In the genomic region with DNA sequence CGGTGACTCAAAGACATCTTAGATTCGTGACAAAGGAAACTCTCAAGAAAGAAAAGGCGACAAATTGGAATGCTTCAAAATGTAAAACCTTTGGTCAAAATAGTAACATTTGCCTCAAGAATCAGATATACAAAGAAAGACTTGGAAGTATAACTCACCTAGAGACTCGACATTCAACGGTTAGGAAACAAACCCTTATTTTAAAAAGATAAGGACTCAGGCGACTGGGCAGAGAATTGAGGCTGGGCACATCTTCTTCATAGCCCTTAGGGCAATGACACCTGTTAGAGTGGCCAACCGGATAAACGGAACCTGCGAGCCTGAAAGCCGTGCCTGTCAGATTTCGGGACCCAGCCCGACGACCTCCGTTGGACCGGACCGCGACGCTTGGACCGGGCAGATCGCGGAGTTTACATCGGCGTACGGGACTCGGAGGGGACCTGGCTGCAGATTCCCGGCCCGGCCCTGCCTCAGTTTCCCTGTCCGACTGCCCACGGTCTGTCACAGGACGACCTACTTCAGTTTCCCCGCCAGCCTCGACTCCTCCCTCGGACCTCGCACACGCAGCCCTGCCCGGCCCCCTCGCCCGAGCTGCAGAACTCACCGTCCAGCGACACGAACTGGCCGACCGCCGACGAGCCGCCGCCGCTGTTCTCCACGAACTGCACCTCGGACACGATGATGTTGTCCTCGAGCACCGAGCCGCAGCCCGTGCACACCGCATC, we compare ENCODE assay signal across 1 mouse cellular context.
A peak's percentile ranks its signal among the peaks of the same experiment; 100 is the strongest.
TF ChIP-seq lines count a peak whose summit lies in the region.

No protein-coding gene starts in this region.

TF ChIP-seq in CH12.LX, 34 proteins besides CTCF, POLR2A, EP300 and RAD21:
- no peak for TF ChIP-seq JUN (IDR thresholded peaks at IDR 0.05; ENCODE audit: insufficient read depth, low read depth, low read length)
- no peak for TF ChIP-seq MEF2A (IDR thresholded peaks at IDR 0.05; ENCODE audit: borderline replicate concordance, low read depth, low read length)
- TF ChIP-seq TCF12 (IDR thresholded peaks at IDR 0.05; ENCODE audit: low read depth, low read length): no peak
- TF ChIP-seq MAX (IDR thresholded peaks at IDR 0.05; ENCODE audit: low read length): no peak
- no peak for TF ChIP-seq BHLHE40 (IDR thresholded peaks at IDR 0.05; ENCODE audit: low read depth, low read length)
- no peak for TF ChIP-seq ZMIZ1 (IDR thresholded peaks at IDR 0.05; ENCODE audit: low read depth, low read length)
- no peak for TF ChIP-seq JUND (conservative IDR thresholded peaks at IDR 0.05; ENCODE audit: low read depth, low read length)
- 0 out of 2 replicates have a peak, but pooled peaks have one; percentile 74 for TF ChIP-seq UBTF (IDR thresholded peaks at IDR 0.05; ENCODE audit: low read depth, low read length)
- 0 out of 2 replicates have a peak, but pooled peaks have one; percentile 38 for TF ChIP-seq CHD1 (IDR thresholded peaks at IDR 0.05; ENCODE audit: low read depth, low read length)
- 0 out of 2 replicates have a peak, but pooled peaks have one; percentile 2 for TF ChIP-seq SIN3A (IDR thresholded peaks at IDR 0.05; ENCODE audit: low read length)
- TF ChIP-seq USF1 (IDR thresholded peaks at IDR 0.05; ENCODE audit: low read depth, low read length): no peak
- TF ChIP-seq POLR2AphosphoS2 (IDR thresholded peaks at IDR 0.05; ENCODE audit: low read depth, low read length): no peak
